Mouse (Mus musculus) megakaryocyte, embryonic 14.5 days (primary cell): ENCODE data around the gene Frmd6. TPM values are rescaled to one million over a fixed set of nuclear protein-coding genes. Genes with fewer than 3 reads are reported as not detected.

ENCODE experiments used
- H3K27me3 ChIP-seq: replicated peaks from 2 replicates; pipeline ENCODE3; 2012; ENCODE audit warnings: inconsistent platforms
- H3K36me3 ChIP-seq: replicated peaks from 2 replicates; pipeline ENCODE3; 2012; ENCODE audit warnings: low read length, inconsistent platforms, mixed read lengths
- H3K4me1 ChIP-seq: 2 replicates; pipeline ENCODE4 v1.6.1; 2012; ENCODE audit warnings: inconsistent platforms
- H3K4me3 ChIP-seq: replicated peaks from 2 replicates; pipeline ENCODE3; 2012; ENCODE audit warnings: moderate library complexity, mild to moderate bottlenecking, inconsistent platforms
- H3K9me3 ChIP-seq: 2 replicates; pipeline ENCODE4 v1.6.1; 2012; ENCODE audit warnings: inconsistent platforms
- FLI1 ChIP-seq: IDR thresholded peaks from 2 replicates; pipeline ENCODE4 v1.6.1; 2012; ENCODE audit warnings: low read length, inconsistent platforms, mixed read lengths
- GATA1 ChIP-seq: IDR thresholded peaks from 3 replicates; pipeline ENCODE4 v1.6.1; 2012; ENCODE audit warnings: mixed read lengths, low read length, inconsistent platforms, borderline replicate concordance
- polyA plus RNA-seq: library from polyadenylated mRNA; stranded (reverse); fragments of >175 nt; gene quantifications from 2 replicates; pipeline ENCODE4 v1.2.3, GENCODE M21; 2012; ENCODE audit warnings: low replicate concordance; ENCODE audit not compliant: insufficient read depth

Gene Frmd6
- polyA plus RNA-seq, 1 experiment, result 4.0 TPM

DNA sequence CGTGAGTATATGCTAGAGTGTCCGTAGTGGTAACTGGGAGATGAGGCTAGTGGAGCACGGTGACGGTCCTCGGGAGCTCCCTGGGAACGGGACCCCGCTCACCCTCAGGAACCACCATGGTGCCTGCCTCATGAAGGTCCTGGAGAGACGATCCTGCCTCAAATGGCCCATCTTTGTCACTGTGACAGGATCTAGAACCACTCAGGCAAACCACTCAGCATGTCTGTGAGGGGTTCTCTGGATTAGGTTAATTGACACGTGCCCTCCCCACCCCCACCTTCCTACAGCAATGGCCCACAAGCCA, 43.6 kb downstream of the Frmd6 start:
- H3K4me1 ChIP-seq, result peaks cover 27% of the 10 kb centered on the region
- H3K9me3 ChIP-seq, result no peaks in the 10 kb centered on the region
- no peak overlapping the region for H3K4me3 ChIP-seq
- TF ChIP-seq GATA1 (no peak), FLI1 (no peak)
- H3K36me3 ChIP-seq, result peaks cover 75% of the 10 kb centered on the region
- H3K27me3 ChIP-seq, result no peaks in the 10 kb centered on the region

DNA sequence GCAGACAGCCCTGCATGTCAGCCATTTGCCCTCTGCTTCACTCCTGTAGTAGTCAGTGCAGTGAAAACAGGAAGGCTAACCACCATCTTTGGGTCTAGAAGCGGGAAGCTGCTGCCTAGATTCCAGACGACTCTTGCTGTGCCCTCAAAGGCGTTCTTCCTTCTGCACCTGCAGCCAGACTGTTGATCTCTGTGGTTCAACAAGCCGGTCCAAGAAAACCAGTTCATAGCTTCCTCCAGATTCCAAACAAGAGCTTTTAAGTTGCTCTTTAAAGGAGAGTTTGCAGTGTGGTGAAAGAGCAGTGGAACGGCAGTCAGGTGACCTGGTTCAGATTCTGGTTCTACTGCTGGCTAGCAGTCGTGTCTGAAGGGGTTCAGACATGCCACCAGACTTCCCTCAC, 48.2 kb downstream of the Frmd6 start:
- Histone ChIP-seq H3K4me3 (no peak overlapping the region), H3K4me1 (peaks cover 11% of the 10 kb centered on the region), H3K36me3 (peaks cover 54% of the 10 kb centered on the region), H3K9me3 (no peaks in the 10 kb centered on the region), H3K27me3 (no peaks in the 10 kb centered on the region)
- TF ChIP-seq FLI1 (no peak), GATA1 (no peak)

- Histone ChIP-seq H3K27me3 (no peaks in the 10 kb centered on the region), H3K9me3 (no peaks in the 10 kb centered on the region), H3K4me3 (no peak overlapping the region), H3K4me1 (peaks cover 9% of the 10 kb centered on the region), H3K36me3 (peaks cover 65% of the 10 kb centered on the region)
- TF ChIP-seq FLI1 (no peak), GATA1 (no peak)
Measured at GRCm38 (mm10) chr12:70876270-70876998, 51.1 kb downstream of the Frmd6 start.

- no peaks in the 10 kb centered on the region for H3K9me3 ChIP-seq
- no peaks in the 10 kb centered on the region for H3K27me3 ChIP-seq
- H3K36me3 ChIP-seq, result peaks cover 71% of the 10 kb centered on the region
- no peak for TF ChIP-seq GATA1
- TF ChIP-seq FLI1, result no peak
- H3K4me3 ChIP-seq, result no peak overlapping the region
- peaks cover 21% of the 10 kb centered on the region for H3K4me1 ChIP-seq
Measured at GRCm38 (mm10) chr12:70877926-70878710, 52.8 kb downstream of the Frmd6 start.

DNA sequence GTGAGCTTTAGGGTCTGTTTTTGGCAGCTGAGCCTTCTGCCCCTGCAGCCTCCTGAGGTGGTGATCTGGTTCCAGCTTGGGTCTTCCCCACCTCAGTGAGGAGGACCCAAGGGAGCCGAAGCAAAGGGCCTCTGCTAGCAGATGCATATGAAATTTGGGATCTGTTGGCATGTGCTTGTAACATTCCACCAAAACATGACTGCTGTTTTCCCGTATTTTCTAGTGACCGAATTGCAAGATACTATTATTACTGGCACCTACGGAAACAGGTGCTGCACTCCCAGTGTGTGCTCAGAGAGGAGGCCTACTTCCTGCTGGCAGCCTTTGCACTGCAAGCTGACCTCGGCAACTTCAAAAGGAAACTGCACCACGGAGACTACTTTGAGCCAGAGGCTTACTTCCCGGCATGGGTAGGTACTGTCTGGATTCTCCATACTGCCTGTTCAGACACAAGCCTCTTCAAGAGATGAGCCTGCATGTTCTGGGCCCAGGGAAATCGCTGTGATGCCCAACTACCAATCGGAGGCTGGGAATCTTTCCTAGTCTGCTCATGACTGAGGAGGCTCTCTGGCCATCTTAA, 55.2 kb downstream of the Frmd6 start:
- no peak overlapping the region for H3K4me3 ChIP-seq
- H3K27me3 ChIP-seq, result no peaks in the 10 kb centered on the region
- peaks cover 24% of the 10 kb centered on the region for H3K4me1 ChIP-seq
- no peaks in the 10 kb centered on the region for H3K9me3 ChIP-seq
- TF ChIP-seq GATA1 (no peak), FLI1 (no peak)
- H3K36me3 ChIP-seq, result peaks cover 75% of the 10 kb centered on the region

DNA sequence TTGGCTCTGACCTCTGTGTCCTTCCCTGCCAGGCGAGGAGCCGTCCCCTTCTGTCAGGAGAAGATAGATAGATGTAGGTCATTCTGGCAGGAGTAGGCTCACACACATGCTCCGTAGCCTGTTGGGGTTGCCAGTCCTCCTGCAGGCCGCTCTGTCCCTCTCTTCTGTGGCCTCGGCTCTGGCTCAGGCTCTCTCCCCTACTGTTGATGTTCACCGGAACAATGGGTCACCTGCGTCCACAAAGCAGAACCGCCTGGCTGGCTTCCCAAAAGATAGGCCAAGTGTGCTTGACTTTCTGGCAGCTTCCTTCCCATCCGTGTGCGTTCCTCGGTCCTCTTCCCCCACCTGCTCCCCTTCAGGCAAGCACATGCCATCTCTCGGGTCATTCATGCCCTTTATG, 56.0 kb downstream of the Frmd6 start:
- Histone ChIP-seq H3K27me3 (no peaks in the 10 kb centered on the region), H3K9me3 (no peaks in the 10 kb centered on the region), H3K4me1 (peaks cover 29% of the 10 kb centered on the region), H3K36me3 (peaks cover 81% of the 10 kb centered on the region), H3K4me3 (no peak overlapping the region)
- TF ChIP-seq FLI1 (no peak), GATA1 (no peak)

DNA sequence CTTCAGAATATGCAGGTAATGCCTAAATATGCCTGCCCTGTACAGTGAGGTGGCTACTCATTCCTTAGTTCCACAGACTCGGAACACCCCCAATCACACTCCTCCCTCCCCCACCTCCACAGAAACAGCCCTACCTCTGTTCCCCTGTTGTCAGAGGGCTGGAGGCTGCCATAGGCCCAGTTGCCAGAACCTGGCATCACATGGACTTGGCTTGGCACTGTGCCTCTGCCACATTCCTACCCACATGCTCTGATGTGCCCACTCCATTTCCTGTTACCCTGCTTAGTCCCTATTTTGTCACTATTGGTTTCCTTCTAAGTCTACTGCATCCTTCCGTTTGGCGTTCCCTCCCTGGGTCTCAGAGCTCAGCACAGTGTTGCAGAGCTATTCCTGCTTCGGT, 56.5 kb downstream of the Frmd6 start:
- TF ChIP-seq FLI1 (no peak), GATA1 (no peak)
- no peaks in the 10 kb centered on the region for H3K9me3 ChIP-seq
- H3K4me1 ChIP-seq, result peaks cover 32% of the 10 kb centered on the region
- no peaks in the 10 kb centered on the region for H3K27me3 ChIP-seq
- H3K4me3 ChIP-seq, result no peak overlapping the region
- H3K36me3 ChIP-seq, result peaks cover 84% of the 10 kb centered on the region

DNA sequence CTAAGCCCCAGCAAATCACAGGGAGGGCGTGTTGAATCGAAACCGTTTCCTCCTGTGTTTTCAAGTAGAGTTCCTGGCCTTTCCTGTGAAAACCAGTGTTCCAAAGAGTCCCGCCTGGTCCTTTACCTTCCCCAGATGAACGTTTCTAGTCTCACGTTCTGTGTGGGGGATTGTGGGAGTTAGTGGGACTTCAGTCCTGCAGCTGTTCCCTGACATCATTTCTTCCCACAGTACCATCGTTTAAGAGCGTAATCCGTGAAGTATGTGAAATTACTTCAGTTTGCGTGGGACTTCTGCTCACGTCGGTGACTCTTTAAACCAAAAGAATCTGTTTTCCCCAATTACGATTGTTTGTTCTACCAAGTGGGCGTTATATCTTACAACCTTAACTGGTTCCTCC, 57.8 kb downstream of the Frmd6 start:
- H3K9me3 ChIP-seq, result no peaks in the 10 kb centered on the region
- H3K4me1 ChIP-seq, result peaks cover 37% of the 10 kb centered on the region
- no peak overlapping the region for H3K4me3 ChIP-seq
- peaks cover 90% of the 10 kb centered on the region for H3K36me3 ChIP-seq
- H3K27me3 ChIP-seq, result no peaks in the 10 kb centered on the region
- no peak for TF ChIP-seq GATA1
- no peak for TF ChIP-seq FLI1

DNA sequence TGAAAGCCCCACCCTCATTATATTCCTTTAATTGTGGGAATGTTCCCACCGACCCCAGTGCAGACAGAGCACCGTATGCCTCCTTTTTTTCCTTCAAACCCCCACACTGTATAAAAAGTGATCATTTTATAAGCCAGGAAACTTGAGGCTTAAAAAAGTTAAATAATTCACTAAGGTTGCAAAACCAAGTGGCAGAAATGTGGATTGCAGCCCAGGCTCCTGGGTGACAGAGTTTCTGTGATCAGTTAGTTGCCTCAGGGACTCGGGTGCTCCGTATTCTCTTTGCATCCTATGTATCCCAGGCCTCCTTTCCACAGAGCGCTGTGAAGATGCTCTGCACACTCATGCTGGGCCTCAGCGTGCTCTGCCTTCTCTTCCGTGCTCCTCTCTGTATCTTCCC, 58.8 kb downstream of the Frmd6 start:
- H3K27me3 ChIP-seq, result no peaks in the 10 kb centered on the region
- peaks cover 37% of the 10 kb centered on the region for H3K4me1 ChIP-seq
- peaks cover 90% of the 10 kb centered on the region for H3K36me3 ChIP-seq
- H3K9me3 ChIP-seq, result no peaks in the 10 kb centered on the region
- H3K4me3 ChIP-seq, result no peak overlapping the region
- no peak for TF ChIP-seq FLI1
- TF ChIP-seq GATA1, result no peak

DNA sequence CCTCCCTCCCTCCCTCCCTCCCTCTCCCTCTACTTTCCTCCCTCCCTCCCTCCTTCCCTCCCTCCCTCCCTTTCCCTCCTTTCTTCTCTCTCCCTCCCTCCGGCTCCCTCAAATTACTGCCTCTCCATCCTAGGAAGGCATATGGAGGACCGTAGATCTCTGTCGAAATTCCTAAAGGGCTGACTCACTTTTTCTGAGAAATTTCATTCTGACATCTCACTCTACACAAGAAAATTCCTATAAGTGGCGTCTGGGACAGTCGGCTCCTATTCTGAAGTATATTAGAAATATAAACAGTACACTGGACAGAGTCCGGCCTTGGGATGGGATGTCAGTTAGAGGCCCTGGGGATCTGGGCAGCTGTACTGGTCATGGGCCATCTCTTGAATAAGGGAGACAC, 59.7 kb downstream of the Frmd6 start:
- Histone ChIP-seq H3K4me1 (peaks cover 37% of the 10 kb centered on the region), H3K27me3 (no peaks in the 10 kb centered on the region), H3K36me3 (peaks cover 90% of the 10 kb centered on the region), H3K4me3 (no peak overlapping the region), H3K9me3 (no peaks in the 10 kb centered on the region)
- TF ChIP-seq GATA1 (no peak), FLI1 (no peak)
